In the genomic region with DNA sequence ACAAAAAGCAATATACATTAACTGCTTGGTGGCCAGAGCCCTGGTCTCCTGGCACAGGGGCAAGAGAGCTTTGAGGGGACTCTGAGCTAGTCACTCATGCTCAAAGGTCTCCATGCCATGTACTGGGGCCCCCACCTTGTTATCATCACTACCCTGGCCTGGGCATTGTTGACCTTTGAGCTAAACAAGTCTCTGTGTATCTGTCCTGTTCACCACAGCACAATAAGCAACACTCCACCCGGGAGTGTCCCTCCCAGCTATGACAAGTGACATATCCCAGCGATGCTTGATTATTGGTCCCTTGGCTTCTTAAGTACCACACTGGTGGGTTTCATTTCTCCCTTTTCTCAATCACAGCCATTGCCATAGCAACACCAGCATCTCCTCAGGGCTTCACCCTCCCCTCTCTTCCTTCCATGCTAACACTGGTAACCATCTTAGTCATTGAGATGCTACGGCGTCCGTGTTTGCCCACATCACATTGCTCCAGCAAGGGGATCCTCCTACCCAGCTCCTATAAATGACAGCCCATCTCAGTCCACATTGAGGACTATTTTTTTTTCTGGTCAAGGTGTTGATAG, we compare ENCODE assay signal across 30 mouse cellular contexts. TPM values are rescaled to one million over a fixed set of nuclear protein-coding genes. Genes with fewer than 3 reads are reported as not detected.
DNase-seq lines count a peak whose midpoint lies in the region; ATAC-seq lines count a peak whose summit lies in the region.
"Had no signal": no experiment of that assay in that cellular context is flagged by ENCODE, and none has a peak within 500 bp of the region (broad histone marks: within the 10 kb centered on the region; RNA-seq: fewer than 3 reads in every experiment).

No protein-coding gene starts in this region.

- WGBS in forebrain, embryonic 14.5 days, result 87% methylated on average over 5 of the region's 5 CpGs
- 91% methylated on average over 5 of the region's 5 CpGs for WGBS in forebrain, embryonic 11.5 days
- 73% methylated on average over 5 of the region's 5 CpGs for WGBS in hindbrain, embryonic 16.5 days
- 70% methylated on average over 5 of the region's 5 CpGs for WGBS in hindbrain, embryonic 13.5 days
- 62% methylated on average over 5 of the region's 5 CpGs for WGBS in neural tube, embryonic 15.5 days

- no peaks in the 10 kb centered on the region for H3K4me1 ChIP-seq in forebrain, embryonic 14.5 days (ENCODE audit: control insufficient read depth, insufficient read depth, low read length)
- H3K4me1 ChIP-seq in forebrain, embryonic 11.5 days (replicated peaks; ENCODE audit: control insufficient read depth, insufficient read depth, low read length), result no peaks in the 10 kb centered on the region
- H3K4me1 ChIP-seq in hindbrain, embryonic 16.5 days (ENCODE audit: control insufficient read depth, insufficient read depth, low read depth, low read length), result no peaks in the 10 kb centered on the region; the same call in none of the 2 replicates
- H3K4me1 ChIP-seq in hindbrain, embryonic 13.5 days (replicated peaks), result peaks cover 12% of the 10 kb centered on the region
- H3K4me1 ChIP-seq in neural tube, embryonic 15.5 days, result peaks cover 7% of the 10 kb centered on the region; the same call in 1 of the 2 replicates
- H3K4me1 ChIP-seq: embryonic facial prominence, embryonic 12.5 days; heart, embryonic 13.5 days; limb, embryonic 10.5 days; limb, embryonic 15.5 days; liver, embryonic 13.5 days; megakaryocyte, embryonic 14.5 days had no signal

- H3K9me3 ChIP-seq in forebrain, embryonic 14.5 days (replicated peaks; ENCODE audit: control insufficient read depth, low read length), result no peaks in the 10 kb centered on the region
- H3K9me3 ChIP-seq in forebrain, embryonic 11.5 days (ENCODE audit: control insufficient read depth, low read length), result no peaks in the 10 kb centered on the region
- no peaks in the 10 kb centered on the region for H3K9me3 ChIP-seq in hindbrain, embryonic 16.5 days (ENCODE audit: control insufficient read depth, low read length)
- H3K9me3 ChIP-seq in hindbrain, embryonic 13.5 days, result no peaks in the 10 kb centered on the region; the same call in 1 of the 2 replicates
- H3K9me3 ChIP-seq in neural tube, embryonic 15.5 days (replicated peaks), result no peaks in the 10 kb centered on the region
- H3K9me3 ChIP-seq: embryonic facial prominence, embryonic 12.5 days; heart, embryonic 13.5 days; limb, embryonic 10.5 days; limb, embryonic 15.5 days; liver, embryonic 13.5 days had no signal

- H3K9ac ChIP-seq in forebrain, embryonic 14.5 days (ENCODE audit: low read length), result no peak overlapping the region
- H3K9ac ChIP-seq in forebrain, embryonic 11.5 days (ENCODE audit: low read length), result no peak overlapping the region
- H3K9ac ChIP-seq in hindbrain, embryonic 16.5 days (ENCODE audit: low read depth, low read length), result no peak overlapping the region
- H3K9ac ChIP-seq in hindbrain, embryonic 13.5 days, result no peak overlapping the region
- no peak overlapping the region for H3K9ac ChIP-seq in neural tube, embryonic 15.5 days (replicated peaks)
- H3K9ac ChIP-seq: embryonic facial prominence, embryonic 12.5 days; heart, embryonic 13.5 days; limb, embryonic 15.5 days; liver, embryonic 13.5 days had no signal

- ATAC-seq in forebrain, embryonic 14.5 days, result no peak
- ATAC-seq in forebrain, embryonic 11.5 days (replicated peaks; ENCODE audit: low FRiP score), result no peak
- ATAC-seq in hindbrain, embryonic 16.5 days, result peak; percentile 70
- ATAC-seq in hindbrain, embryonic 13.5 days (ENCODE audit: low FRiP score), result no peak
- ATAC-seq in neural tube, embryonic 15.5 days (ENCODE audit: low FRiP score), result peak; percentile 50; the same call in 1 of the 2 replicates
- ATAC-seq: inflammation-experienced regulatory T-cells, adult 6 months; lung, postnatal 0 days; Patski had no signal

- no peak overlapping the region for H3K4me2 ChIP-seq in forebrain, embryonic 14.5 days (ENCODE audit: low read length)
- no peak overlapping the region for H3K4me2 ChIP-seq in forebrain, embryonic 11.5 days (ENCODE audit: low read depth, low read length, severe bottlenecking)
- no peak overlapping the region for H3K4me2 ChIP-seq in hindbrain, embryonic 16.5 days (ENCODE audit: low read length)
- H3K4me2 ChIP-seq in hindbrain, embryonic 13.5 days, result no peak overlapping the region
- H3K4me2 ChIP-seq in neural tube, embryonic 15.5 days, result no peak overlapping the region
- H3K4me2 ChIP-seq: embryonic facial prominence, embryonic 12.5 days; heart, embryonic 13.5 days; limb, embryonic 15.5 days; liver, embryonic 13.5 days had no signal

- no peaks in the 10 kb centered on the region for H3K36me3 ChIP-seq in forebrain, embryonic 14.5 days (ENCODE audit: control insufficient read depth, insufficient read depth, low read length)
- H3K36me3 ChIP-seq in forebrain, embryonic 11.5 days (ENCODE audit: control insufficient read depth, insufficient read depth, low read length), result no peaks in the 10 kb centered on the region
- no peaks in the 10 kb centered on the region for H3K36me3 ChIP-seq in hindbrain, embryonic 16.5 days (ENCODE audit: control insufficient read depth, insufficient read depth, low read length)
- H3K36me3 ChIP-seq in hindbrain, embryonic 13.5 days, result no peaks in the 10 kb centered on the region
- no peaks in the 10 kb centered on the region for H3K36me3 ChIP-seq in neural tube, embryonic 15.5 days
- H3K36me3 ChIP-seq: embryonic facial prominence, embryonic 12.5 days; heart, embryonic 13.5 days; limb, embryonic 10.5 days; limb, embryonic 15.5 days; liver, embryonic 13.5 days had no signal

- H3K27ac ChIP-seq in forebrain, embryonic 14.5 days (ENCODE audit: low read depth, low read length), result no peak overlapping the region
- no peak overlapping the region for H3K27ac ChIP-seq in forebrain, embryonic 11.5 days (ENCODE audit: low read depth, low read length)
- no peak overlapping the region for H3K27ac ChIP-seq in hindbrain, embryonic 16.5 days (ENCODE audit: low read depth, low read length)
- no peak overlapping the region for H3K27ac ChIP-seq in hindbrain, embryonic 13.5 days
- H3K27ac ChIP-seq in neural tube, embryonic 15.5 days (replicated peaks), result no peak overlapping the region
- H3K27ac ChIP-seq: embryonic facial prominence, embryonic 12.5 days; heart, embryonic 13.5 days; kidney, postnatal 0 days; limb, embryonic 10.5 days; limb, embryonic 15.5 days; liver, embryonic 13.5 days had no signal

- no peak overlapping the region for H3K4me3 ChIP-seq in forebrain, embryonic 14.5 days (ENCODE audit: low read depth, low read length)
- no peak overlapping the region for H3K4me3 ChIP-seq in forebrain, embryonic 11.5 days (ENCODE audit: low read depth, low read length)
- no peak overlapping the region for H3K4me3 ChIP-seq in hindbrain, embryonic 16.5 days (ENCODE audit: low read length)
- H3K4me3 ChIP-seq in hindbrain, embryonic 13.5 days, result no peak overlapping the region
- H3K4me3 ChIP-seq in neural tube, embryonic 15.5 days (replicated peaks), result no peak overlapping the region
- H3K4me3 ChIP-seq: embryonic facial prominence, embryonic 12.5 days; heart, embryonic 13.5 days; limb, embryonic 10.5 days; limb, embryonic 15.5 days; liver, embryonic 13.5 days; megakaryocyte, embryonic 14.5 days had no signal

- DNase-seq in forebrain, embryonic 14.5 days (ENCODE audit: low spot score), result peak; percentile 47
- DNase-seq in forebrain, embryonic 11.5 days (ENCODE audit: low spot score), result no peak
- no peak for DNase-seq in neural tube, embryonic 10.5 days (ENCODE audit: extremely low spot score, low spot score)
- DNase-seq in kidney, postnatal 36 days, result no peak
- DNase-seq in cerebellum, postnatal 25 days, result no peak
- DNase-seq: adrenal gland, postnatal 10 days; cerebellum, adult 11 months; cerebellum, adult 9-10 months; embryo, embryonic 11 days; gastrocnemius, postnatal 10 days; heart, postnatal 10 days; kidney, adult 2 months; layer of hippocampus, adult 9-11 months; liver, embryonic 13.5 days; lung, adult 18-20 months; lung, postnatal 4 days; thymus, adult 2 months; thymus, postnatal 36 days had no signal

- H3K27me3 ChIP-seq in forebrain, embryonic 14.5 days (replicated peaks; ENCODE audit: control insufficient read depth, insufficient read depth, low read length), result no peaks in the 10 kb centered on the region
- no peaks in the 10 kb centered on the region for H3K27me3 ChIP-seq in forebrain, embryonic 11.5 days (ENCODE audit: control insufficient read depth, insufficient read depth, low read length)
- no peaks in the 10 kb centered on the region for H3K27me3 ChIP-seq in hindbrain, embryonic 16.5 days (replicated peaks; ENCODE audit: control insufficient read depth, insufficient read depth, low read length)
- no peaks in the 10 kb centered on the region for H3K27me3 ChIP-seq in hindbrain, embryonic 13.5 days
- H3K27me3 ChIP-seq in neural tube, embryonic 15.5 days (replicated peaks), result no peaks in the 10 kb centered on the region
- H3K27me3 ChIP-seq: embryonic facial prominence, embryonic 12.5 days; heart, embryonic 13.5 days; limb, embryonic 15.5 days; liver, embryonic 13.5 days; Patski had no signal

RNA-seq across cellular contexts. Expression of a gene that starts 20.3 kb away (rescaled TPM):
- polyA plus RNA-seq in forebrain, embryonic 14.5 days (2014; fragmentation: Nextera tagmentation; extraction: Ambion mirVana), result 60.7 and 68.5 TPM in 2 replicates
- polyA plus RNA-seq in forebrain, embryonic 11.5 days (2014; fragmentation: Nextera tagmentation; extraction: Ambion mirVana), result 30.4 and 33.7 TPM in 2 replicates
- 30.3 and 34.4 TPM in 2 replicates for polyA plus RNA-seq in hindbrain, embryonic 16.5 days (2015; fragmentation: Nextera tagmentation; extraction: Ambion mirVana)
- 36.7 and 37.8 TPM in 2 replicates for polyA plus RNA-seq in hindbrain, embryonic 13.5 days (2015; fragmentation: Nextera tagmentation; extraction: Ambion mirVana)
- 24.9 and 25.8 TPM in 2 replicates for polyA plus RNA-seq in neural tube, embryonic 15.5 days (2015; fragmentation: Nextera tagmentation; extraction: Ambion mirVana)
- polyA plus RNA-seq: inflammation-experienced regulatory T-cells, adult 6 months; Patski had no signal

Comparison
In these comparisons a context has a peak if more than half of its experiments do, and no peak if none do; other contexts are left out.
1. ATAC-seq: peak in hindbrain, embryonic 16.5 days (single experiment) and neural tube, embryonic 15.5 days (single experiment); none in forebrain, embryonic 14.5 days (single experiment), forebrain, embryonic 11.5 days (single experiment) and hindbrain, embryonic 13.5 days (single experiment).